Mouse (Mus musculus): Measurements from ENCODE around the gene Gm13769. TPM values are rescaled to one million over a fixed set of nuclear protein-coding genes. Genes with fewer than 3 reads are reported as not detected.
"Not testable (repeated sequence)": the region's sequence is repeated elsewhere in the genome, so short reads cannot be mapped to it uniquely, and the experiment has no call there.

The Gm13769 gene
- 0.37 TPM in 1 of 2 replicates, not detected in the other for total RNA-seq (2014; fragmentation: Nextera tagmentation)
- total RNA-seq (2017), result not detected in 2 replicates

- ATAC-seq (replicated peaks; ENCODE audit: low FRiP score, low TSS enrichment, poor library complexity, severe bottlenecking), result not testable (repeated sequence)
These were observed at the start of gene Gm13769 for GRCm38 (mm10) chr2:90321900-90322299. Gm13769 (plus strand) TSS chr2:90322200.

- ATAC-seq (replicated peaks; ENCODE audit: low FRiP score, low TSS enrichment, poor library complexity, severe bottlenecking), result no peak
These were observed 29.3 kb upstream of the Gm13769 start, which contains the start of gene Olfr1272 for GRCm38 (mm10) chr2:90292741-90293140. Olfr1272 (minus strand) TSS chr2:90292841.

GRCm38 (mm10) chr2:90346694-90347093 lies 24.7 kb downstream of the Gm13769 start:
- ATAC-seq (replicated peaks; ENCODE audit: low FRiP score, low TSS enrichment, poor library complexity, severe bottlenecking), result not testable (repeated sequence)

- not testable (repeated sequence) for ATAC-seq (replicated peaks; ENCODE audit: low FRiP score, low TSS enrichment, poor library complexity, severe bottlenecking)
These were observed 29.0 kb downstream of the Gm13769 start for GRCm38 (mm10) chr2:90351047-90351446.

GRCm38 (mm10) chr2:90351540-90351939 lies 29.5 kb downstream of the Gm13769 start:
- peak; percentile 77; the same call in 1 of the 2 replicates for ATAC-seq (replicated peaks; ENCODE audit: low FRiP score, low TSS enrichment, poor library complexity, severe bottlenecking)

GRCm38 (mm10) chr2:90359229-90359628 lies 37.2 kb downstream of the Gm13769 start:
- ATAC-seq (replicated peaks; ENCODE audit: low FRiP score, low TSS enrichment, poor library complexity, severe bottlenecking), result peak; percentile 75

- not testable (repeated sequence) for ATAC-seq (replicated peaks; ENCODE audit: low FRiP score, low TSS enrichment, poor library complexity, severe bottlenecking)
These were observed 38.2 kb downstream of the Gm13769 start for GRCm38 (mm10) chr2:90360199-90360598.

Other genes starting within 250 kb of the Gm13769 start
- gene Olfr1269, start 200.8 kb upstream of the Gm13769 start, total RNA-seq (2014; fragmentation: Nextera tagmentation), result not detected in 2 replicates
- not detected in 2 replicates for gene Olfr1269, start 200.8 kb upstream of the Gm13769 start, total RNA-seq (2017)
- gene Olfr32, start 179.9 kb upstream of the Gm13769 start, total RNA-seq (2014; fragmentation: Nextera tagmentation), result not detected in 2 replicates
- not detected in 2 replicates for gene Olfr32, start 179.9 kb upstream of the Gm13769 start, total RNA-seq (2017)
- not detected in 2 replicates for gene Olfr1270, start 169.1 kb upstream of the Gm13769 start, total RNA-seq (2014; fragmentation: Nextera tagmentation)
- not detected in 2 replicates for gene Olfr1270, start 169.1 kb upstream of the Gm13769 start, total RNA-seq (2017)
- gene Olfr1506, start 97.7 kb upstream of the Gm13769 start, total RNA-seq (2014; fragmentation: Nextera tagmentation), result not detected in 2 replicates
- not detected in 2 replicates for gene Olfr1506, start 97.7 kb upstream of the Gm13769 start, total RNA-seq (2017)
- not detected in 2 replicates for gene Olfr142, start 64.6 kb upstream of the Gm13769 start, total RNA-seq (2014; fragmentation: Nextera tagmentation)
- gene Olfr142, start 64.6 kb upstream of the Gm13769 start, total RNA-seq (2017), result not detected in 2 replicates
- not detected in 2 replicates for gene Olfr1271, start 51.2 kb upstream of the Gm13769 start, total RNA-seq (2014; fragmentation: Nextera tagmentation)
- gene Olfr1271, start 51.2 kb upstream of the Gm13769 start, total RNA-seq (2017), result not detected in 2 replicates
- gene Olfr1272, start 29.4 kb upstream of the Gm13769 start, total RNA-seq (2014; fragmentation: Nextera tagmentation), result not detected in 2 replicates
- not detected in 2 replicates for gene Olfr1272, start 29.4 kb upstream of the Gm13769 start, total RNA-seq (2017)
- gene Olfr1274-ps, start 76.5 kb downstream of the Gm13769 start, total RNA-seq (2014; fragmentation: Nextera tagmentation), result not detected in 2 replicates
- not detected in 2 replicates for gene Olfr1274-ps, start 76.5 kb downstream of the Gm13769 start, total RNA-seq (2017)